Mouse (Mus musculus): ENCODE data around the gene Mns1. TPM values are rescaled to one million over a fixed set of nuclear protein-coding genes. Genes with fewer than 3 reads are reported as not detected.
"Not testable (repeated sequence)": the region's sequence is repeated elsewhere in the genome, so short reads cannot be mapped to it uniquely, and the experiment has no call there.

Mns1 gene
- under 1 TPM in 3 of 4 experiments, not detected in 1; 0.05 to 0.16 (median 0.08) TPM for total RNA-seq (2022)

GRCm38 (mm10) chr9:72437822-72438701 is at the start of gene Mns1:
TSS of gene Mns1 (plus strand) at chr9:72438011.
- peak; percentile 81 to 88 for DNase-seq (ENCODE audit: low spot score in 2 of 2)

GRCm38 (mm10) chr9:72388934-72389333 is 48.9 kb upstream of the Mns1 start:
- DNase-seq (ENCODE audit: low spot score in 2 of 2), result no peak

- no peak for DNase-seq (ENCODE audit: low spot score in 2 of 2)
These were observed 48.3 kb upstream of the Mns1 start for GRCm38 (mm10) chr9:72389431-72390002.

- no peak for DNase-seq (ENCODE audit: low spot score in 2 of 2)
These were observed 47.3 kb upstream of the Mns1 start for GRCm38 (mm10) chr9:72390321-72391077.

- DNase-seq (ENCODE audit: low spot score in 2 of 2), result no peak
These were observed 45.1 kb upstream of the Mns1 start for GRCm38 (mm10) chr9:72392686-72393085.

GRCm38 (mm10) chr9:72393238-72393637 is 44.6 kb upstream of the Mns1 start:
- DNase-seq (ENCODE audit: low spot score in 2 of 2), result no peak

- no peak for DNase-seq (ENCODE audit: low spot score in 2 of 2)
These were observed 43.9 kb upstream of the Mns1 start for GRCm38 (mm10) chr9:72393869-72394341.

- DNase-seq (ENCODE audit: low spot score in 2 of 2), result no peak
These were observed 37.7 kb upstream of the Mns1 start for GRCm38 (mm10) chr9:72400121-72400520.

- DNase-seq (ENCODE audit: low spot score in 2 of 2), result not testable (repeated sequence)
These were observed 36.0 kb upstream of the Mns1 start for GRCm38 (mm10) chr9:72401769-72402168.

- DNase-seq (ENCODE audit: low spot score in 2 of 2), result no peak
These were observed 34.4 kb upstream of the Mns1 start for GRCm38 (mm10) chr9:72403421-72403820.

- DNase-seq (ENCODE audit: low spot score in 2 of 2), result no peak
These were observed 33.4 kb upstream of the Mns1 start for GRCm38 (mm10) chr9:72404446-72404845.

GRCm38 (mm10) chr9:72404934-72405333 is 32.9 kb upstream of the Mns1 start:
- DNase-seq (ENCODE audit: low spot score in 2 of 2), result no peak

- no peak for DNase-seq (ENCODE audit: low spot score in 2 of 2)
These were observed 31.8 kb upstream of the Mns1 start for GRCm38 (mm10) chr9:72405882-72406638.

- peak; percentile 39 to 52 for DNase-seq (ENCODE audit: low spot score in 2 of 2)
These were observed 29.7 kb upstream of the Mns1 start for GRCm38 (mm10) chr9:72408131-72408586.

- DNase-seq (ENCODE audit: low spot score in 2 of 2), result no peak
These were observed 28.2 kb upstream of the Mns1 start for GRCm38 (mm10) chr9:72409381-72410225.

- DNase-seq (ENCODE audit: low spot score in 2 of 2), result no peak
These were observed 26.1 kb upstream of the Mns1 start for GRCm38 (mm10) chr9:72411746-72412145.

GRCm38 (mm10) chr9:72418443-72418842 is 19.4 kb upstream of the Mns1 start:
- DNase-seq (ENCODE audit: low spot score in 2 of 2), result no peak

GRCm38 (mm10) chr9:72420490-72420889 is 17.3 kb upstream of the Mns1 start:
- no peak for DNase-seq (ENCODE audit: low spot score in 2 of 2)

- DNase-seq (ENCODE audit: low spot score in 2 of 2), result no peak
These were observed 15.5 kb upstream of the Mns1 start for GRCm38 (mm10) chr9:72422284-72422683.

GRCm38 (mm10) chr9:72422753-72423152 is 15.1 kb upstream of the Mns1 start:
- DNase-seq (ENCODE audit: low spot score in 2 of 2), result no peak

All from gastrocnemius, adult 8-10 months (tissue).